Mouse (Mus musculus) liver, embryonic 14.5 days (tissue): ENCODE data around the gene Plxnb1. TPM values are rescaled to one million over a fixed set of nuclear protein-coding genes. Genes with fewer than 3 reads are reported as not detected.
"Not testable (repeated sequence)": the region's sequence is repeated elsewhere in the genome, so short reads cannot be mapped to it uniquely, and the experiment has no call there.

ENCODE experiments used
- ATAC-seq: fragments of 200-750 bp; cut with Nextera tagmentation; 2 replicates; pipeline ENCODE4 v1.8.0; 2017; ENCODE audit warnings: moderate number of reproducible peaks, mild to moderate bottlenecking, moderate library complexity; ENCODE audit not compliant: insufficient read depth
- DNase-seq, 3 experiments: peaks; one replicate each; pipeline ENCODE4 v3.0.0-alpha.2; 2012 to 2013; ENCODE audit warnings: low read depth in 3 of 3, low spot score in 3 of 3
- H3K27ac ChIP-seq: fragments of 300-500 bp; sonication (generic); 2 replicates; pipeline ENCODE4 v1.5.1; 2014; ENCODE audit warnings: moderate library complexity, mild to moderate bottlenecking, control low read depth, inconsistent platforms
- H3K27me3 ChIP-seq: fragments of 300-500 bp; sonication (generic); 2 replicates; pipeline ENCODE4 v1.6.1; 2014; ENCODE audit warnings: mild to moderate bottlenecking, low read length, moderate library complexity; ENCODE audit not compliant: control insufficient read depth, insufficient read depth
- H3K36me3 ChIP-seq: fragments of 300-500 bp; sonication (generic); replicated peaks from 2 replicates; pipeline ENCODE4 v1.6.1; 2014; ENCODE audit warnings: low read depth; ENCODE audit not compliant: control insufficient read depth, insufficient read depth
- H3K4me1 ChIP-seq, 2 experiments: fragments of 200-500 bp in 1 of 2; fragments of 300-500 bp in 1 of 2; sonication (generic) in 1 of 2; replicated peaks; 2 replicates each; pipeline ENCODE4 v1.6.1; 2012 to 2014; ENCODE audit warnings: antibody characterized with exemption in 1 of 2, inconsistent platforms in 1 of 2, low read length in 1 of 2; ENCODE audit not compliant: control insufficient read depth in 2 of 2, insufficient read depth in 2 of 2
- H3K4me2 ChIP-seq: fragments of 300-500 bp; sonication (generic); 2 replicates; pipeline ENCODE4 v1.6.1; 2014; ENCODE audit warnings: low read depth, mild to moderate bottlenecking, control low read depth, moderate library complexity
- H3K4me3 ChIP-seq, 2 experiments: fragments of 200-500 bp in 1 of 2; fragments of 300-500 bp in 1 of 2; sonication (generic) in 1 of 2; 2 replicates each; pipeline ENCODE4 v1.5.1; 2012 to 2014; ENCODE audit warnings: low read depth in 2 of 2, low read length in 2 of 2, mild to moderate bottlenecking in 2 of 2, control low read depth in 1 of 2, inconsistent platforms in 1 of 2, moderate library complexity in 1 of 2; ENCODE audit not compliant: insufficient read depth in 1 of 2
- H3K9ac ChIP-seq: fragments of 300-500 bp; sonication (generic); replicated peaks from 2 replicates; pipeline ENCODE4 v1.6.1; 2014; ENCODE audit warnings: mild to moderate bottlenecking, control low read depth, moderate library complexity
- H3K9me3 ChIP-seq: fragments of 300-500 bp; sonication (generic); 2 replicates; pipeline ENCODE4 v1.6.1; 2016; ENCODE audit warnings: low read length, mixed read lengths; ENCODE audit not compliant: control insufficient read depth
- CTCF ChIP-seq: IDR thresholded peaks from 2 replicates; pipeline ENCODE4 v1.5.1; 2016; ENCODE audit warnings: antibody characterized with exemption, low read depth, control low read depth
- EP300 ChIP-seq: IDR thresholded peaks from 2 replicates; pipeline ENCODE4 v1.6.1; 2016; ENCODE audit warnings: antibody characterized with exemption, low read depth
- WGBS: fragments of 180-500 bp; shearing (Covaris S2); extraction: QIAGEN DNeasy Blood & Tissue Kit; methylation state at CpG from one replicate; pipeline ENCODE4 v1.1.7; 2014; ENCODE audit not compliant: insufficient replicate concordance; 5-methylcytosine and 5-hydroxymethylcytosine counted together
- polyA plus RNA-seq, 2 experiments: library from polyadenylated mRNA; depleted of rRNA in 1 of 2; stranded (reverse) in 1 of 2; unstranded in 1 of 2; fragments of >200 nt; fragmentation: Nextera tagmentation in 1 of 2; extraction: Ambion mirVana in 1 of 2; gene quantifications; 2 replicates each; pipeline versions ENCODE4 v1.2.1 to v1.2.3; 2012 to 2014

Gene Plxnb1
- polyA plus RNA-seq, 2 experiments = 2.9 to 4.3 TPM

- no peak for TF ChIP-seq CTCF
- TF ChIP-seq EP300 = no peak
- 43% methylated on average over 3 of the region's 3 CpGs for WGBS
- Histone ChIP-seq H3K4me1 (no peaks in the 10 kb centered on the region; a peak in 1 of 4 replicates), H3K4me2 (no peak overlapping the region), H3K9ac (no peak overlapping the region), H3K4me3 (no peak overlapping the region), H3K9me3 (no peaks in the 10 kb centered on the region), H3K27me3 (no peaks in the 10 kb centered on the region), H3K27ac (no peak overlapping the region), H3K36me3 (no peaks in the 10 kb centered on the region)
- DNase-seq = no peak
- ATAC-seq = no peak
Measured at GRCm38 (mm10) chr9:109125481-109125880, 30.3 kb downstream of the Plxnb1 start.

- DNase-seq = no peak
- H3K27ac ChIP-seq = no peak overlapping the region
- no peaks in the 10 kb centered on the region for H3K36me3 ChIP-seq
- H3K4me2 ChIP-seq = no peak overlapping the region
- H3K4me1 ChIP-seq = no peaks in the 10 kb centered on the region; a peak in 1 of 4 replicates
- TF ChIP-seq EP300 (no peak), CTCF (no peak)
- no peak overlapping the region for H3K4me3 ChIP-seq
- WGBS = 63% methylated on average over 4 of the region's 4 CpGs
- no peaks in the 10 kb centered on the region for H3K9me3 ChIP-seq
- no peak for ATAC-seq
- no peak overlapping the region for H3K9ac ChIP-seq
- no peaks in the 10 kb centered on the region for H3K27me3 ChIP-seq
Measured at GRCm38 (mm10) chr9:109127076-109127475, 31.9 kb downstream of the Plxnb1 start.

- Histone ChIP-seq H3K9me3 (no peaks in the 10 kb centered on the region), H3K4me3 (no peak overlapping the region), H3K4me1 (no peaks in the 10 kb centered on the region; a peak in 1 of 4 replicates), H3K27me3 (no peaks in the 10 kb centered on the region), H3K36me3 (no peaks in the 10 kb centered on the region), H3K9ac (no peak overlapping the region), H3K27ac (no peak overlapping the region), H3K4me2 (no peak overlapping the region)
- no peak for DNase-seq
- no peak for TF ChIP-seq EP300
- TF ChIP-seq CTCF = peak; percentile 12; the same call in 1 of the 2 replicates
- 31% methylated on average over 3 of the region's 3 CpGs for WGBS
- no peak for ATAC-seq
Measured at GRCm38 (mm10) chr9:109128211-109128610, 33.0 kb downstream of the Plxnb1 start.

GRCm38 (mm10) chr9:109130076-109130475, 34.9 kb downstream of the Plxnb1 start:
- WGBS = 69% methylated on average over 5 of the region's 5 CpGs
- DNase-seq = no peak
- TF ChIP-seq CTCF = no peak
- TF ChIP-seq EP300 = no peak

GRCm38 (mm10) chr9:109140414-109140813, 45.2 kb downstream of the Plxnb1 start:
- H3K4me3 ChIP-seq, H3K36me3 ChIP-seq, DNase-seq, H3K9ac ChIP-seq, H3K4me2 ChIP-seq, ATAC-seq, H3K27ac ChIP-seq, H3K4me1 ChIP-seq, H3K27me3 ChIP-seq, H3K9me3 ChIP-seq: not testable (repeated sequence)
- 49% methylated on average over 4 of the region's 4 CpGs for WGBS
- peak; percentile 49 for TF ChIP-seq CTCF

More at GRCm38 (mm10) chr9:109130076-109130475, 34.9 kb downstream of the Plxnb1 start:
- H3K9me3 ChIP-seq = no peaks in the 10 kb centered on the region
- H3K27ac ChIP-seq = no peak overlapping the region
- H3K9ac ChIP-seq = no peak overlapping the region
- no peaks in the 10 kb centered on the region for H3K27me3 ChIP-seq
- H3K4me3 ChIP-seq = no peak overlapping the region
- H3K4me1 ChIP-seq = no peaks in the 10 kb centered on the region; a peak in 1 of 4 replicates
- no peak for ATAC-seq
- H3K36me3 ChIP-seq = no peaks in the 10 kb centered on the region
- no peak overlapping the region for H3K4me2 ChIP-seq
